Mouse (Mus musculus): Measurements from ENCODE around the gene Aifm1. TPM values are rescaled to one million over a fixed set of nuclear protein-coding genes. Genes with fewer than 3 reads are reported as not detected.
A peak's percentile ranks its signal among the peaks of the same experiment; 100 is the strongest.

Gene Aifm1
- total and polyA plus RNA-seq, 3 experiments = 30.3 to 61.4 (median 32.7) TPM

- Histone ChIP-seq H3K9me3 (replicated peaks; ENCODE audit: low read length) (no peaks in the 10 kb centered on the region), H3K4me2 (ENCODE audit: insufficient read depth, low read depth, poor library complexity, severe bottlenecking) (peak overlapping the region; percentile 60), H3K79me2 (replicated peaks; ENCODE audit: control insufficient read depth, extremely low read depth, insufficient read depth, poor library complexity, severe bottlenecking) (peaks cover 9% of the 10 kb centered on the region), H3K9ac (ENCODE audit: insufficient read depth, low read depth) (peak overlapping the region; percentile 28; the same call in 1 of the 2 replicates), H3K4me1 (ENCODE audit: control insufficient read depth in 1 of 2, insufficient read depth in 2 of 2) (peaks cover 13 to 35% of the 10 kb centered on the region in 2 experiments), H3K36me3 (replicated peaks in 1 of 2; ENCODE audit: control insufficient read depth in 1 of 2, insufficient read depth in 1 of 2, low read length in 1 of 2) (peaks cover 0 to 4% of the 10 kb centered on the region in 2 experiments), H3K27me3 (replicated peaks) (no peaks in the 10 kb centered on the region), H3K4me3 (replicated peaks in 1 of 3; ENCODE audit: low read depth in 2 of 3, low read length in 2 of 3, poor library complexity in 1 of 3) (peak overlapping the region; percentile 28 to 88 (median 61)), H3K27ac (ENCODE audit: insufficient read depth, low read depth) (0 out of 2 replicates have a peak overlapping the region, but pooled peaks have one; percentile 68)
- dilution Hi-C loops (cut with MboI; ENCODE audit: extremely low pct_ligation_motif_present, extremely low pct_unique_long_range_greater_than_20kb, low sequenced_read_pairs) (no loop called here), in situ Hi-C loops (cut with MboI; ENCODE audit: low pct_ligation_motif_present, low pct_unique_long_range_greater_than_20kb, low sequenced_read_pairs) (no loop called here)
- no peak for DNase-seq (ENCODE audit: extremely low read depth)
- no peak for TF ChIP-seq E2F4 (IDR thresholded peaks at IDR 0.05; ENCODE audit: insufficient replicate concordance, low read depth, low read length)
- TF ChIP-seq RCOR1 (conservative IDR thresholded peaks at IDR 0.05; ENCODE audit: low read depth, low read length) = no peak
- TF ChIP-seq MAX (IDR thresholded peaks at IDR 0.05; ENCODE audit: low read length) = no peak
- no peak for TF ChIP-seq CHD2 (IDR thresholded peaks at IDR 0.05; ENCODE audit: low read length)
- TF ChIP-seq JUND (conservative IDR thresholded peaks at IDR 0.05; ENCODE audit: low read depth, low read length) = no peak
- TF ChIP-seq GABPA (IDR thresholded peaks at IDR 0.05; ENCODE audit: insufficient replicate concordance, low read depth, low read length) = no peak
- TF ChIP-seq UBTF (IDR thresholded peaks at IDR 0.05; ENCODE audit: low read depth, low read length) = no peak
- no peak for TF ChIP-seq MAFK (IDR thresholded peaks at IDR 0.05; ENCODE audit: insufficient replicate concordance, low read length)
- no peak for TF ChIP-seq USF2 (conservative IDR thresholded peaks at IDR 0.05; ENCODE audit: low read depth, low read length)
- no peak for TF ChIP-seq BHLHE40 (IDR thresholded peaks at IDR 0.05; ENCODE audit: low read depth, low read length)
- no peak for TF ChIP-seq MAZ (IDR thresholded peaks at IDR 0.05; ENCODE audit: low read depth, low read length)
- no peak for TF ChIP-seq ZNF384 (IDR thresholded peaks at IDR 0.05; ENCODE audit: low read depth, low read length)
- no peak for TF ChIP-seq ZKSCAN1 (IDR thresholded peaks at IDR 0.05; ENCODE audit: borderline replicate concordance, low read depth, low read length)
These were observed 58.9 kb downstream of the Aifm1 start for GRCm38 (mm10) chrX:48454495-48454878.

- dilution Hi-C loops (cut with MboI; ENCODE audit: extremely low pct_ligation_motif_present, extremely low pct_unique_long_range_greater_than_20kb, low sequenced_read_pairs) = no loop called here
- peak; percentile 51 for DNase-seq (ENCODE audit: extremely low read depth)
- Histone ChIP-seq H3K27me3 (replicated peaks) (no peaks in the 10 kb centered on the region), H3K4me1 (ENCODE audit: control insufficient read depth in 1 of 2, insufficient read depth in 2 of 2) (peaks cover 16 to 37% of the 10 kb centered on the region in 2 experiments), H3K4me3 (replicated peaks in 1 of 3; ENCODE audit: low read depth in 2 of 3, low read length in 2 of 3, poor library complexity in 1 of 3) (peak overlapping the region; percentile 35 to 88 (median 61)), H3K79me2 (replicated peaks; ENCODE audit: control insufficient read depth, extremely low read depth, insufficient read depth, poor library complexity, severe bottlenecking) (peaks cover 13% of the 10 kb centered on the region), H3K36me3 (replicated peaks in 1 of 2; ENCODE audit: control insufficient read depth in 1 of 2, insufficient read depth in 1 of 2, low read length in 1 of 2) (peaks cover 0 to 6% of the 10 kb centered on the region in 2 experiments), H3K9me3 (replicated peaks; ENCODE audit: low read length) (no peaks in the 10 kb centered on the region), H3K9ac (ENCODE audit: insufficient read depth, low read depth) (peak overlapping the region; percentile 68), H3K4me2 (ENCODE audit: insufficient read depth, low read depth, poor library complexity, severe bottlenecking) (no peak overlapping the region; the same call in 1 of the 2 replicates), H3K27ac (ENCODE audit: insufficient read depth, low read depth) (peak overlapping the region; percentile 68)
- TF ChIP-seq RCOR1 (conservative IDR thresholded peaks at IDR 0.05; ENCODE audit: low read depth, low read length) (no peak), CTCF (conservative IDR thresholded peaks at IDR 0.05 in 1 of 2, IDR thresholded peaks at IDR 0.05 in 1 of 2; ENCODE audit: low read depth in 2 of 2, low read length in 2 of 2) (peak in 1 of 2 experiments; percentile 31; a peak in 1 of 4 replicates), POLR2A (IDR thresholded peaks at IDR 0.05; ENCODE audit: low read depth, low read length) (peak; percentile 55; the same call in 1 of the 2 replicates), BHLHE40 (IDR thresholded peaks at IDR 0.05; ENCODE audit: low read depth, low read length) (peak; percentile 54), MYC (IDR thresholded peaks at IDR 0.05; ENCODE audit: low read depth, low read length) (no peak), TCF12 (IDR thresholded peaks at IDR 0.05; ENCODE audit: low read depth, low read length) (peak; percentile 52; the same call in 1 of the 2 replicates), ZKSCAN1 (IDR thresholded peaks at IDR 0.05; ENCODE audit: borderline replicate concordance, low read depth, low read length) (no peak), ZC3H11A (IDR thresholded peaks at IDR 0.05; ENCODE audit: low read depth, low read length) (no peak), MAZ (IDR thresholded peaks at IDR 0.05; ENCODE audit: low read depth, low read length) (0 out of 2 replicates have a peak, but pooled peaks have one; percentile 53), MXI1 (IDR thresholded peaks at IDR 0.05; ENCODE audit: low read depth, low read length) (0 out of 2 replicates have a peak, but pooled peaks have one; percentile 50)
- in situ Hi-C loops (cut with MboI; ENCODE audit: low pct_ligation_motif_present, low pct_unique_long_range_greater_than_20kb, low sequenced_read_pairs) = no loop called here
These were observed 59.4 kb downstream of the Aifm1 start for GRCm38 (mm10) chrX:48453736-48454494.
